18 mouse cellular contexts compared by ENCODE assay signal in genomic region chr7:4926849-4927248, GRCm38 (mm10). TPM values are rescaled to one million over a fixed set of nuclear protein-coding genes. Genes with fewer than 3 reads are reported as not detected.
DNase-seq lines count a peak whose midpoint lies in the region; ATAC-seq lines count a peak whose summit lies in the region.
"Had no signal": no experiment of that assay in that cellular context is flagged by ENCODE, and none has a peak within 500 bp of the region (broad histone marks: within the 10 kb centered on the region; RNA-seq: fewer than 3 reads in every experiment).

No protein-coding gene starts in this region.

- no peaks in the 10 kb centered on the region for H3K27me3 ChIP-seq in forebrain, embryonic 12.5 days
- H3K27me3 ChIP-seq in forebrain, embryonic 13.5 days: no peaks in the 10 kb centered on the region
- H3K27me3 ChIP-seq in kidney, embryonic 15.5 days: no peaks in the 10 kb centered on the region
- no peaks in the 10 kb centered on the region for H3K27me3 ChIP-seq in embryonic facial prominence, embryonic 11.5 days (ENCODE audit: control insufficient read depth, insufficient read depth, low read length)
- H3K27me3 ChIP-seq in limb, embryonic 12.5 days: no peaks in the 10 kb centered on the region
- H3K27me3 ChIP-seq: embryonic facial prominence, embryonic 13.5 days had no signal

- H3K9me3 ChIP-seq in forebrain, embryonic 12.5 days: no peaks in the 10 kb centered on the region
- no peaks in the 10 kb centered on the region for H3K9me3 ChIP-seq in forebrain, embryonic 13.5 days (replicated peaks)
- no peaks in the 10 kb centered on the region for H3K9me3 ChIP-seq in kidney, embryonic 15.5 days (replicated peaks)
- no peaks in the 10 kb centered on the region for H3K9me3 ChIP-seq in embryonic facial prominence, embryonic 11.5 days (replicated peaks; ENCODE audit: control insufficient read depth, low read length)
- H3K9me3 ChIP-seq in limb, embryonic 12.5 days: no peaks in the 10 kb centered on the region
- H3K9me3 ChIP-seq: embryonic facial prominence, embryonic 13.5 days had no signal

- H3K4me3 ChIP-seq in forebrain, embryonic 12.5 days (replicated peaks): no peak overlapping the region
- H3K4me3 ChIP-seq in forebrain, embryonic 13.5 days: no peak overlapping the region
- no peak overlapping the region for H3K4me3 ChIP-seq in kidney, embryonic 15.5 days (replicated peaks)
- no peak overlapping the region for H3K4me3 ChIP-seq in embryonic facial prominence, embryonic 11.5 days (ENCODE audit: low read depth, low read length)
- peak overlapping the region; percentile 7; the same call in 1 of the 2 replicates for H3K4me3 ChIP-seq in limb, embryonic 12.5 days (replicated peaks)
- H3K4me3 ChIP-seq: embryonic facial prominence, embryonic 13.5 days had no signal

- DNase-seq in kidney, adult 9 months: no peak
- no peak for DNase-seq in embryonic facial prominence, embryonic 11.5 days (ENCODE audit: low spot score)
- no peak for DNase-seq in left cerebral cortex, postnatal 4 days
- DNase-seq in cerebellum, postnatal 36 days: no peak
- DNase-seq: cerebellum, postnatal 25 days; gastrocnemius, postnatal 10 days; layer of hippocampus, postnatal 36 days; liver; lung, adult 2 months; thymus, adult 18-20 months had no signal

- intact Hi-C loops in left cerebral cortex, postnatal 4 days (cut with DNase I): no loop called here

- H3K36me3 ChIP-seq in forebrain, embryonic 12.5 days (replicated peaks): no peaks in the 10 kb centered on the region
- no peaks in the 10 kb centered on the region for H3K36me3 ChIP-seq in forebrain, embryonic 13.5 days (ENCODE audit: poor library complexity, severe bottlenecking)
- H3K36me3 ChIP-seq in kidney, embryonic 15.5 days: no peaks in the 10 kb centered on the region
- no peaks in the 10 kb centered on the region for H3K36me3 ChIP-seq in embryonic facial prominence, embryonic 11.5 days (replicated peaks; ENCODE audit: control insufficient read depth, insufficient read depth, low read depth, low read length)
- H3K36me3 ChIP-seq in limb, embryonic 12.5 days: no peaks in the 10 kb centered on the region
- H3K36me3 ChIP-seq: embryonic facial prominence, embryonic 13.5 days had no signal

- H3K4me1 ChIP-seq in forebrain, embryonic 12.5 days: peaks cover 50% of the 10 kb centered on the region
- peaks cover 46% of the 10 kb centered on the region for H3K4me1 ChIP-seq in forebrain, embryonic 13.5 days
- H3K4me1 ChIP-seq in kidney, embryonic 15.5 days: peaks cover 62% of the 10 kb centered on the region
- peaks cover 23% of the 10 kb centered on the region for H3K4me1 ChIP-seq in embryonic facial prominence, embryonic 11.5 days (ENCODE audit: control insufficient read depth, insufficient read depth, low read length)
- H3K4me1 ChIP-seq in limb, embryonic 12.5 days (replicated peaks): peaks cover 60% of the 10 kb centered on the region

- WGBS in forebrain, embryonic 12.5 days: 74% methylated on average over 16 of the region's 16 CpGs
- 78% methylated on average over 16 of the region's 16 CpGs for WGBS in forebrain, embryonic 13.5 days
- WGBS in kidney, embryonic 15.5 days: 66% methylated on average over 16 of the region's 16 CpGs
- WGBS in embryonic facial prominence, embryonic 11.5 days: 72% methylated on average over 16 of the region's 16 CpGs
- WGBS in limb, embryonic 12.5 days: 74% methylated on average over 16 of the region's 16 CpGs

- H3K27ac ChIP-seq in forebrain, embryonic 12.5 days: no peak overlapping the region
- no peak overlapping the region for H3K27ac ChIP-seq in forebrain, embryonic 13.5 days
- H3K27ac ChIP-seq in kidney, embryonic 15.5 days: peak overlapping the region; percentile 92; the same call in 1 of the 2 replicates
- H3K27ac ChIP-seq in embryonic facial prominence, embryonic 11.5 days (replicated peaks; ENCODE audit: low read depth, low read length): no peak overlapping the region
- peak overlapping the region; percentile 96 for H3K27ac ChIP-seq in limb, embryonic 12.5 days

- no peak overlapping the region for H3K4me2 ChIP-seq in forebrain, embryonic 12.5 days
- H3K4me2 ChIP-seq in forebrain, embryonic 13.5 days: no peak overlapping the region
- 0 out of 2 replicates have a peak overlapping the region, but pooled peaks have one; percentile 84 for H3K4me2 ChIP-seq in kidney, embryonic 15.5 days
- H3K4me2 ChIP-seq in embryonic facial prominence, embryonic 11.5 days (ENCODE audit: low read depth, low read length): no peak overlapping the region
- peak overlapping the region; percentile 72 for H3K4me2 ChIP-seq in limb, embryonic 12.5 days
- H3K4me2 ChIP-seq: embryonic facial prominence, embryonic 13.5 days had no signal

- 0 out of 2 replicates have a peak overlapping the region, but pooled peaks have one; percentile 33 for H3K9ac ChIP-seq in forebrain, embryonic 12.5 days
- no peak overlapping the region for H3K9ac ChIP-seq in forebrain, embryonic 13.5 days
- H3K9ac ChIP-seq in kidney, embryonic 15.5 days: peak overlapping the region; percentile 19; the same call in 1 of the 2 replicates
- peak overlapping the region; percentile 39; the same call in 1 of the 2 replicates for H3K9ac ChIP-seq in embryonic facial prominence, embryonic 11.5 days (replicated peaks; ENCODE audit: low read length)
- peak overlapping the region; percentile 23; the same call in 1 of the 2 replicates for H3K9ac ChIP-seq in limb, embryonic 12.5 days (replicated peaks)
- H3K9ac ChIP-seq: embryonic facial prominence, embryonic 13.5 days had no signal

- no peak for ATAC-seq in forebrain, embryonic 12.5 days (ENCODE audit: low FRiP score)
- ATAC-seq in forebrain, embryonic 13.5 days: no peak
- no peak for ATAC-seq in kidney, embryonic 15.5 days (replicated peaks; ENCODE audit: low FRiP score)
- no peak for ATAC-seq in embryonic facial prominence, embryonic 11.5 days (replicated peaks; ENCODE audit: insufficient number of reproducible peaks, low FRiP score, low TSS enrichment, low read depth)
- no peak for ATAC-seq in limb, embryonic 12.5 days (ENCODE audit: insufficient number of reproducible peaks, insufficient read depth, low FRiP score, low TSS enrichment, low read depth)
- ATAC-seq: activated CD4-positive, CD25-positive, alpha-beta regulatory T cell, adult 4 months; forebrain, embryonic 16.5 days had no signal

RNA-seq across cellular contexts. Expression of gene Ssc5d, which starts 1.3 kb away (rescaled TPM):
- polyA plus RNA-seq in forebrain, embryonic 12.5 days (2016; fragmentation: Nextera tagmentation; extraction: Ambion mirVana): 0.89 and 1.4 TPM in 2 replicates
- polyA plus RNA-seq in forebrain, embryonic 13.5 days (2015; fragmentation: Nextera tagmentation; extraction: Ambion mirVana): 0.23 and 0.30 TPM in 2 replicates
- polyA plus RNA-seq in kidney, embryonic 15.5 days (2015; fragmentation: Nextera tagmentation; extraction: Ambion mirVana): 1.9 and 2.7 TPM in 2 replicates
- 0.97 and 1.2 TPM in 2 replicates for polyA plus RNA-seq in embryonic facial prominence, embryonic 11.5 days (2014; fragmentation: Nextera tagmentation; extraction: Ambion mirVana)
- polyA plus RNA-seq in limb, embryonic 12.5 days (2016; fragmentation: Nextera tagmentation; extraction: Ambion mirVana): 2.5 and 3.1 TPM in 2 replicates
- 1 to 10 TPM; 3.1 to 3.6 TPM for total RNA-seq in left cerebral cortex, postnatal 4 days (2021)
- total RNA-seq: hematopoietic stem cell, adult 5-6 weeks had no signal

RNA-seq across cellular contexts. Expression of gene Nat14, which starts 5.0 kb away (rescaled TPM):
- 18.1 and 19.4 TPM in 2 replicates for polyA plus RNA-seq in forebrain, embryonic 12.5 days (2016; fragmentation: Nextera tagmentation; extraction: Ambion mirVana)
- polyA plus RNA-seq in forebrain, embryonic 13.5 days (2015; fragmentation: Nextera tagmentation; extraction: Ambion mirVana): 21.2 and 24.9 TPM in 2 replicates
- polyA plus RNA-seq in kidney, embryonic 15.5 days (2015; fragmentation: Nextera tagmentation; extraction: Ambion mirVana): 4.2 and 5.3 TPM in 2 replicates
- polyA plus RNA-seq in embryonic facial prominence, embryonic 11.5 days (2014; fragmentation: Nextera tagmentation; extraction: Ambion mirVana): 2.7 and 2.8 TPM in 2 replicates
- 3.1 and 4.4 TPM in 2 replicates for polyA plus RNA-seq in limb, embryonic 12.5 days (2016; fragmentation: Nextera tagmentation; extraction: Ambion mirVana)
- 10 to 100 TPM; 50.8 to 51.5 TPM for total RNA-seq in left cerebral cortex, postnatal 4 days (2021)
- total RNA-seq: hematopoietic stem cell, adult 5-6 weeks had no signal
- polyA plus RNA-seq: activated CD4-positive, CD25-positive, alpha-beta regulatory T cell, adult 4 months had no signal

RNA-seq across cellular contexts. Expression of gene Zfp628, which starts 11.8 kb away (rescaled TPM):
- 4.0 and 4.6 TPM in 2 replicates for polyA plus RNA-seq in forebrain, embryonic 12.5 days (2016; fragmentation: Nextera tagmentation; extraction: Ambion mirVana)
- 4.3 and 4.5 TPM in 2 replicates for polyA plus RNA-seq in forebrain, embryonic 13.5 days (2015; fragmentation: Nextera tagmentation; extraction: Ambion mirVana)
- 4.0 and 4.1 TPM in 2 replicates for polyA plus RNA-seq in kidney, embryonic 15.5 days (2015; fragmentation: Nextera tagmentation; extraction: Ambion mirVana)
- 2.5 and 3.6 TPM in 2 replicates for polyA plus RNA-seq in embryonic facial prominence, embryonic 11.5 days (2014; fragmentation: Nextera tagmentation; extraction: Ambion mirVana)
- 3.6 and 4.2 TPM in 2 replicates for polyA plus RNA-seq in limb, embryonic 12.5 days (2016; fragmentation: Nextera tagmentation; extraction: Ambion mirVana)
- total RNA-seq in left cerebral cortex, postnatal 4 days (2021): 10 to 100 TPM; 21.1 to 21.4 TPM

RNA-seq across cellular contexts. Expression of gene Gm36210, which starts 20.5 kb away (rescaled TPM):
- 0.24 and 0.41 TPM in 2 replicates for polyA plus RNA-seq in forebrain, embryonic 12.5 days (2016; fragmentation: Nextera tagmentation; extraction: Ambion mirVana)
- polyA plus RNA-seq in forebrain, embryonic 13.5 days (2015; fragmentation: Nextera tagmentation; extraction: Ambion mirVana): 0.26 and 0.45 TPM in 2 replicates
- not detected in 2 replicates for polyA plus RNA-seq in kidney, embryonic 15.5 days (2015; fragmentation: Nextera tagmentation; extraction: Ambion mirVana)
- polyA plus RNA-seq in embryonic facial prominence, embryonic 11.5 days (2014; fragmentation: Nextera tagmentation; extraction: Ambion mirVana): 0.27 TPM in 1 of 2 replicates, not detected in the other
- not detected in 2 replicates for polyA plus RNA-seq in limb, embryonic 12.5 days (2016; fragmentation: Nextera tagmentation; extraction: Ambion mirVana)
- under 1 TPM; 0.50 to 0.74 TPM for total RNA-seq in left cerebral cortex, postnatal 4 days (2021)
- total RNA-seq: hematopoietic stem cell, adult 5-6 weeks had no signal
- polyA plus RNA-seq: activated CD4-positive, CD25-positive, alpha-beta regulatory T cell, adult 4 months had no signal

RNA-seq across cellular contexts. Expression of gene Sbk2, which starts 37.4 kb away (rescaled TPM):
- not detected in 2 replicates for polyA plus RNA-seq in forebrain, embryonic 12.5 days (2016; fragmentation: Nextera tagmentation; extraction: Ambion mirVana)
- not detected in 2 replicates for polyA plus RNA-seq in forebrain, embryonic 13.5 days (2015; fragmentation: Nextera tagmentation; extraction: Ambion mirVana)
- polyA plus RNA-seq in kidney, embryonic 15.5 days (2015; fragmentation: Nextera tagmentation; extraction: Ambion mirVana): 0.19 and 0.27 TPM in 2 replicates
- 0.21 TPM in 1 of 2 replicates, not detected in the other for polyA plus RNA-seq in embryonic facial prominence, embryonic 11.5 days (2014; fragmentation: Nextera tagmentation; extraction: Ambion mirVana)
- polyA plus RNA-seq in limb, embryonic 12.5 days (2016; fragmentation: Nextera tagmentation; extraction: Ambion mirVana): 0.29 and 0.51 TPM in 2 replicates
- total RNA-seq in left cerebral cortex, postnatal 4 days (2021): not detected
- total RNA-seq: hematopoietic stem cell, adult 5-6 weeks had no signal
- polyA plus RNA-seq: activated CD4-positive, CD25-positive, alpha-beta regulatory T cell, adult 4 months; embryonic facial prominence, embryonic 13.5 days; forebrain, embryonic 16.5 days had no signal

Comparison
In these comparisons a context has a peak if more than half of its experiments do, and no peak if none do; other contexts are left out.
1. H3K27ac ChIP-seq: peak in kidney, embryonic 15.5 days (single experiment) and limb, embryonic 12.5 days (single experiment); none in forebrain, embryonic 12.5 days (single experiment), forebrain, embryonic 13.5 days (single experiment) and embryonic facial prominence, embryonic 11.5 days (single experiment).
2. H3K4me2 ChIP-seq: peak in kidney, embryonic 15.5 days (single experiment) and limb, embryonic 12.5 days (single experiment); none in forebrain, embryonic 12.5 days (single experiment), forebrain, embryonic 13.5 days (single experiment) and embryonic facial prominence, embryonic 11.5 days (single experiment).